Mouse (Mus musculus) cerebellum, adult 2 months (tissue): ENCODE results near the gene Ift52. TPM values are rescaled to one million over a fixed set of nuclear protein-coding genes. Genes with fewer than 3 reads are reported as not detected.

Experiments used
- DNase-seq, 2 experiments: peaks; one replicate each; pipeline ENCODE4 v3.0.0; 2021
- H3K27ac ChIP-seq: fragments of 200-500 bp; 2 replicates; pipeline ENCODE4 v1.5.1; 2012; ENCODE audit warnings: low read length, control low read depth, inconsistent platforms; ENCODE audit not compliant: insufficient read depth
- H3K27me3 ChIP-seq: fragments of 200-500 bp; 2 replicates; pipeline ENCODE4 v1.6.1; 2012; ENCODE audit warnings: inconsistent platforms, mild to moderate bottlenecking, low read length, moderate library complexity; ENCODE audit not compliant: control insufficient read depth, insufficient read depth
- H3K4me1 ChIP-seq: fragments of 200-500 bp; 2 replicates; pipeline ENCODE4 v1.6.1; 2011; ENCODE audit warnings: low read length; ENCODE audit not compliant: control insufficient read depth, insufficient read depth
- H3K4me3 ChIP-seq: fragments of 200-500 bp; replicated peaks from 2 replicates; pipeline ENCODE3; 2011; ENCODE audit warnings: mild to moderate bottlenecking, low read depth, low read length, control low read depth; ENCODE audit not compliant: insufficient read depth
- CTCF ChIP-seq: fragments of 200-500 bp; IDR thresholded peaks from 2 replicates; pipeline ENCODE4 v1.5.1; 2011; ENCODE audit warnings: low read depth, mild to moderate bottlenecking, control low read depth, low read length, moderate library complexity, borderline replicate concordance; ENCODE audit not compliant: insufficient read depth
- POLR2A ChIP-seq: fragments of 200-500 bp; IDR thresholded peaks from 2 replicates; pipeline ENCODE4 v1.6.1; 2011; ENCODE audit warnings: low read length, control low read depth, borderline replicate concordance; ENCODE audit not compliant: insufficient read depth
- WGBS: fragments of 180-500 bp; shearing (Covaris S2); methylation state at CpG from one replicate; pipeline ENCODE4 v1.1.7; 2018; 5-methylcytosine and 5-hydroxymethylcytosine counted together
- polyA plus RNA-seq: library from polyadenylated mRNA; depleted of rRNA; stranded (reverse); fragments of >200 nt; gene quantifications from 2 replicates; pipeline ENCODE4 v1.2.3, GENCODE M21; 2012

Gene Ift52
- polyA plus RNA-seq, 1 experiment: 35.9 TPM

GRCm38 (mm10) chr2:162976001-162976400 is 41.2 kb upstream of the Ift52 start:
- peak in 1 of 2 experiments; percentile 15 for DNase-seq
- H3K4me1 ChIP-seq: peaks cover 14% of the 10 kb centered on the region
- H3K27me3 ChIP-seq: no peaks in the 10 kb centered on the region
- TF ChIP-seq CTCF (no peak), POLR2A (no peak)
- H3K4me3 ChIP-seq: no peak overlapping the region
- 35% methylated on average over 4 of the region's 4 CpGs for WGBS
- no peak overlapping the region for H3K27ac ChIP-seq

- no peak overlapping the region for H3K4me3 ChIP-seq
- H3K4me1 ChIP-seq: no peaks in the 10 kb centered on the region
- DNase-seq: no peak
- WGBS: 88% methylated on average over 6 of the region's 6 CpGs
- no peaks in the 10 kb centered on the region for H3K27me3 ChIP-seq
- H3K27ac ChIP-seq: no peak overlapping the region
- no peak for TF ChIP-seq CTCF
- TF ChIP-seq POLR2A: no peak
Measured at GRCm38 (mm10) chr2:162984381-162984780, 32.8 kb upstream of the Ift52 start.

- Histone ChIP-seq H3K4me3 (no peak overlapping the region), H3K4me1 (no peaks in the 10 kb centered on the region), H3K27me3 (no peaks in the 10 kb centered on the region), H3K27ac (no peak overlapping the region)
- 12% methylated on average over 3 of the region's 3 CpGs for WGBS
- TF ChIP-seq POLR2A (no peak), CTCF (no peak)
- DNase-seq: peak in 1 of 2 experiments; percentile 8
Measured at GRCm38 (mm10) chr2:162985923-162986322, 31.2 kb upstream of the Ift52 start.

GRCm38 (mm10) chr2:162986764-162987163 is 30.4 kb upstream of the Ift52 start:
- WGBS: 76% methylated on average over 3 of the region's 3 CpGs
- no peak overlapping the region for H3K4me3 ChIP-seq
- no peaks in the 10 kb centered on the region for H3K27me3 ChIP-seq

GRCm38 (mm10) chr2:162987218-162987617 is 29.9 kb upstream of the Ift52 start, which contains the start of gene Sgk2:
Gene Sgk2 (plus strand): TSS chr2:162987330.
- WGBS: 74% methylated on average over 8 of the region's 8 CpGs
- DNase-seq: no peak
- Histone ChIP-seq H3K27me3 (no peaks in the 10 kb centered on the region), H3K4me3 (no peak within 1 kb of the TSS), H3K27ac (no peak within 1 kb of the TSS), H3K4me1 (no peaks in the 10 kb centered on the region)
- TF ChIP-seq CTCF: no peak
- no peak for TF ChIP-seq POLR2A

More at GRCm38 (mm10) chr2:162986764-162987163, 30.4 kb upstream of the Ift52 start:
- DNase-seq: no peak
- no peak for TF ChIP-seq POLR2A
- no peak for TF ChIP-seq CTCF
- Histone ChIP-seq H3K27ac (no peak overlapping the region), H3K4me1 (no peaks in the 10 kb centered on the region)

- no peak for DNase-seq
- WGBS: 93% methylated on average over 4 of the region's 4 CpGs
- H3K4me3 ChIP-seq: no peak overlapping the region
- H3K4me1 ChIP-seq: no peaks in the 10 kb centered on the region
- TF ChIP-seq CTCF (no peak), POLR2A (no peak)
- H3K27me3 ChIP-seq: no peaks in the 10 kb centered on the region
- no peak overlapping the region for H3K27ac ChIP-seq
Measured at GRCm38 (mm10) chr2:162988235-162988634, 28.9 kb upstream of the Ift52 start.

GRCm38 (mm10) chr2:162991394-162992083 is 25.6 kb upstream of the Ift52 start:
- no peak for DNase-seq
- no peaks in the 10 kb centered on the region for H3K27me3 ChIP-seq
- H3K27ac ChIP-seq: no peak overlapping the region
- TF ChIP-seq CTCF: no peak
- 36% methylated on average over 6 of the region's 6 CpGs for WGBS
- H3K4me1 ChIP-seq: no peaks in the 10 kb centered on the region
- H3K4me3 ChIP-seq: no peak overlapping the region

- no peak overlapping the region for H3K4me3 ChIP-seq
- TF ChIP-seq CTCF (no peak), POLR2A (no peak)
- no peaks in the 10 kb centered on the region for H3K27me3 ChIP-seq
- H3K27ac ChIP-seq: no peak overlapping the region
- DNase-seq: no peak
- H3K4me1 ChIP-seq: no peaks in the 10 kb centered on the region
Measured at GRCm38 (mm10) chr2:162992084-162992437, 25.1 kb upstream of the Ift52 start.
